Mouse (Mus musculus): ENCODE data around the gene Otub1.

GRCm38 (mm10) chr19:7218753-7219152 lies 12.6 kb upstream of the Otub1 start:
- no peak for TF ChIP-seq ZC3H11A (IDR thresholded peaks at IDR 0.05; ENCODE audit: borderline replicate concordance, low read depth, low read length)
- TF ChIP-seq MAFK (IDR thresholded peaks at IDR 0.05; ENCODE audit: insufficient read depth, low read depth, low read length) = no peak
